Mouse (Mus musculus) CD4-positive, CD25-positive, alpha-beta regulatory T cell, adult 4 months (primary cell): ENCODE measurements at regions not wholly inside any gene's neighbourhood (a gene's known extent, or its start where the extent isn't known, plus 50 kb on each side); places are given as distances from the start of the nearest gene placed in this dataset.

Experiments
- ATAC-seq: one replicate; pipeline ENCODE4 v1.8.0; 2017

- no peak for ATAC-seq
These were observed 324.1 kb upstream of the Itga1 start for GRCm38 (mm10) chr13:115425610-115426562.

- ATAC-seq: no peak
These were observed 322.0 kb upstream of the Itga1 start for GRCm38 (mm10) chr13:115423761-115424160.

GRCm38 (mm10) chr13:115421483-115421882 lies 319.7 kb upstream of the Itga1 start:
- no peak for ATAC-seq

- ATAC-seq: no peak
These were observed 316.1 kb upstream of the Itga1 start for GRCm38 (mm10) chr13:115417829-115418228.

- no peak for ATAC-seq
These were observed 312.2 kb upstream of the Itga1 start for GRCm38 (mm10) chr13:115413721-115414531.

- no peak for ATAC-seq
These were observed 304.2 kb upstream of the Itga1 start for GRCm38 (mm10) chr13:115405916-115406315.

- ATAC-seq: no peak
These were observed 299.0 kb upstream of the Itga1 start for GRCm38 (mm10) chr13:115400706-115401215.

GRCm38 (mm10) chr13:115379682-115380081 lies 277.9 kb upstream of the Itga1 start:
- no peak for ATAC-seq

- ATAC-seq: no peak
These were observed 274.6 kb upstream of the Itga1 start for GRCm38 (mm10) chr13:115376180-115376880.

- ATAC-seq: no peak
These were observed 259.7 kb upstream of the Itga1 start for GRCm38 (mm10) chr13:115361457-115361856.

GRCm38 (mm10) chr13:115347022-115347398 lies 245.2 kb upstream of the Itga1 start:
- no peak for ATAC-seq

- ATAC-seq: no peak
These were observed 244.6 kb upstream of the Itga1 start for GRCm38 (mm10) chr13:115346115-115347021.

GRCm38 (mm10) chr13:115329000-115329960 lies 227.5 kb upstream of the Itga1 start:
- ATAC-seq: no peak

- ATAC-seq: no peak
These were observed 224.5 kb upstream of the Itga1 start for GRCm38 (mm10) chr13:115326294-115326693.

GRCm38 (mm10) chr13:115316681-115317080 lies 214.9 kb upstream of the Itga1 start:
- ATAC-seq: no peak

GRCm38 (mm10) chr13:115308586-115308985 lies 206.8 kb upstream of the Itga1 start:
- no peak for ATAC-seq

GRCm38 (mm10) chr13:115287371-115287770 lies 185.6 kb upstream of the Itga1 start:
- no peak for ATAC-seq

- no peak for ATAC-seq
These were observed 164.4 kb upstream of the Itga1 start for GRCm38 (mm10) chr13:115266164-115266563.

GRCm38 (mm10) chr13:115257345-115257744 lies 155.6 kb upstream of the Itga1 start:
- ATAC-seq: no peak

- ATAC-seq: no peak
These were observed 150.8 kb upstream of the Itga1 start for GRCm38 (mm10) chr13:115252541-115252940.
